Mouse (Mus musculus) embryonic facial prominence, embryonic 11.5 days (tissue): ENCODE data around the gene Pitpnm1. TPM values are rescaled to one million over a fixed set of nuclear protein-coding genes. Genes with fewer than 3 reads are reported as not detected.

Source experiments
- ATAC-seq: fragments of 200-750 bp; cut with Nextera tagmentation; replicated peaks from 2 replicates; pipeline ENCODE4 v1.8.0; 2017; ENCODE audit warnings: low read depth; ENCODE audit not compliant: insufficient number of reproducible peaks, low FRiP score, low TSS enrichment
- DNase-seq: peaks from one replicate; pipeline ENCODE4 v3.0.0-alpha.2; 2015; ENCODE audit warnings: low spot score
- H3K27ac ChIP-seq: fragments of 300-500 bp; sonication (generic); replicated peaks from 2 replicates; pipeline ENCODE4 v1.5.1; 2014; ENCODE audit warnings: mild to moderate bottlenecking, low read depth, low read length, control low read depth
- H3K27me3 ChIP-seq: fragments of 300-500 bp; sonication (generic); 2 replicates; pipeline ENCODE4 v1.6.1; 2014; ENCODE audit warnings: mild to moderate bottlenecking, low read length, moderate library complexity, mixed read lengths; ENCODE audit not compliant: control insufficient read depth, insufficient read depth
- H3K36me3 ChIP-seq: fragments of 300-500 bp; sonication (generic); replicated peaks from 2 replicates; pipeline ENCODE4 v1.6.1; 2014; ENCODE audit warnings: low read depth, mild to moderate bottlenecking, low read length, moderate library complexity, mixed read lengths; ENCODE audit not compliant: control insufficient read depth, insufficient read depth
- H3K4me1 ChIP-seq: fragments of 300-500 bp; sonication (generic); 2 replicates; pipeline ENCODE4 v1.6.1; 2014; ENCODE audit warnings: low read length, mixed read lengths; ENCODE audit not compliant: control insufficient read depth, insufficient read depth
- H3K4me2 ChIP-seq: fragments of 300-500 bp; sonication (generic); 2 replicates; pipeline ENCODE4 v1.6.1; 2014; ENCODE audit warnings: low read depth, mild to moderate bottlenecking, control low read depth, low read length, moderate library complexity
- H3K4me3 ChIP-seq: fragments of 300-500 bp; sonication (generic); 2 replicates; pipeline ENCODE4 v1.5.1; 2014; ENCODE audit warnings: low read depth, low read length, control low read depth
- H3K9ac ChIP-seq: fragments of 300-500 bp; sonication (generic); replicated peaks from 2 replicates; pipeline ENCODE4 v1.6.1; 2014; ENCODE audit warnings: mild to moderate bottlenecking, control low read depth, low read length
- H3K9me3 ChIP-seq: fragments of 300-500 bp; sonication (generic); replicated peaks from 2 replicates; pipeline ENCODE4 v1.6.1; 2016; ENCODE audit warnings: mild to moderate bottlenecking, low read length, inconsistent platforms, mixed read lengths; ENCODE audit not compliant: control insufficient read depth
- WGBS: fragments of 180-500 bp; shearing (Covaris S2); extraction: QIAGEN DNeasy Blood & Tissue Kit; methylation state at CpG from one replicate; pipeline ENCODE4 v1.1.7; 2014; 5-methylcytosine and 5-hydroxymethylcytosine counted together
- polyA plus RNA-seq: library from polyadenylated mRNA; unstranded; fragments of >200 nt; fragmentation: Nextera tagmentation; extraction: Ambion mirVana; gene quantifications from 2 replicates; pipeline ENCODE4 v1.2.1, GENCODE M21; 2014

The Pitpnm1 gene
- polyA plus RNA-seq, 1 experiment from 2014 or later: 6.3 TPM

GRCm38 (mm10) chr19:4108535-4108934 is 8.7 kb downstream of the Pitpnm1 start:
- H3K9ac ChIP-seq: no peak overlapping the region
- 83% methylated on average over 9 of the region's 9 CpGs for WGBS
- H3K36me3 ChIP-seq: peaks cover 2% of the 10 kb centered on the region; the same call in 1 of the 2 replicates
- H3K9me3 ChIP-seq: no peaks in the 10 kb centered on the region
- H3K27ac ChIP-seq: no peak overlapping the region
- H3K4me2 ChIP-seq: no peak overlapping the region
- ATAC-seq: no peak
- DNase-seq: no peak
- no peaks in the 10 kb centered on the region for H3K4me1 ChIP-seq
- H3K4me3 ChIP-seq: no peak overlapping the region
- no peaks in the 10 kb centered on the region for H3K27me3 ChIP-seq

GRCm38 (mm10) chr19:4112063-4112960 is 12.5 kb downstream of the Pitpnm1 start:
- no peak overlapping the region for H3K4me2 ChIP-seq
- no peak overlapping the region for H3K9ac ChIP-seq
- H3K4me3 ChIP-seq: no peak overlapping the region
- no peaks in the 10 kb centered on the region for H3K27me3 ChIP-seq
- no peaks in the 10 kb centered on the region for H3K4me1 ChIP-seq
- DNase-seq: no peak
- H3K36me3 ChIP-seq: peaks cover 2% of the 10 kb centered on the region
- 94% methylated on average over 26 of the region's 26 CpGs for WGBS
- H3K9me3 ChIP-seq: no peaks in the 10 kb centered on the region
- no peak for ATAC-seq
- H3K27ac ChIP-seq: no peak overlapping the region

GRCm38 (mm10) chr19:4113186-4113805 is 13.5 kb downstream of the Pitpnm1 start:
- ATAC-seq (no peak), DNase-seq (no peak)
- WGBS: 79% methylated on average over 13 of the region's 13 CpGs
- Histone ChIP-seq H3K9ac (no peak overlapping the region), H3K36me3 (peaks cover 2% of the 10 kb centered on the region), H3K27ac (no peak overlapping the region), H3K4me1 (no peaks in the 10 kb centered on the region), H3K4me3 (no peak overlapping the region), H3K4me2 (no peak overlapping the region), H3K9me3 (no peaks in the 10 kb centered on the region), H3K27me3 (no peaks in the 10 kb centered on the region)

- H3K27ac ChIP-seq: no peak overlapping the region
- H3K4me2 ChIP-seq: no peak overlapping the region
- ATAC-seq: no peak
- H3K9me3 ChIP-seq: no peaks in the 10 kb centered on the region
- H3K9ac ChIP-seq: no peak overlapping the region
- H3K4me1 ChIP-seq: no peaks in the 10 kb centered on the region
- DNase-seq: no peak
- peaks cover 2% of the 10 kb centered on the region for H3K36me3 ChIP-seq
- 50% methylated on average over 5 of the region's 5 CpGs for WGBS
- no peaks in the 10 kb centered on the region for H3K27me3 ChIP-seq
- H3K4me3 ChIP-seq: no peak overlapping the region
Measured at GRCm38 (mm10) chr19:4113806-4114230, 14.0 kb downstream of the Pitpnm1 start.

GRCm38 (mm10) chr19:4114551-4114950 is 14.8 kb downstream of the Pitpnm1 start:
- Histone ChIP-seq H3K4me3 (no peak overlapping the region), H3K9me3 (no peaks in the 10 kb centered on the region), H3K4me2 (no peak overlapping the region), H3K27ac (no peak overlapping the region), H3K9ac (no peak overlapping the region), H3K4me1 (no peaks in the 10 kb centered on the region), H3K36me3 (peaks cover 2% of the 10 kb centered on the region), H3K27me3 (no peaks in the 10 kb centered on the region)
- ATAC-seq (no peak), DNase-seq (no peak)
- WGBS: 92% methylated on average over 10 of the region's 10 CpGs

- H3K9ac ChIP-seq: no peak overlapping the region
- no peak overlapping the region for H3K27ac ChIP-seq
- H3K36me3 ChIP-seq: peaks cover 2% of the 10 kb centered on the region
- no peaks in the 10 kb centered on the region for H3K27me3 ChIP-seq
- H3K4me2 ChIP-seq: no peak overlapping the region
- DNase-seq: no peak
- H3K9me3 ChIP-seq: no peaks in the 10 kb centered on the region
- no peak overlapping the region for H3K4me3 ChIP-seq
- WGBS: 94% methylated on average over 10 of the region's 10 CpGs
- no peaks in the 10 kb centered on the region for H3K4me1 ChIP-seq
- no peak for ATAC-seq
Measured at GRCm38 (mm10) chr19:4115144-4115543, 15.3 kb downstream of the Pitpnm1 start.

GRCm38 (mm10) chr19:4115816-4116215 is 16.0 kb downstream of the Pitpnm1 start:
- DNase-seq (no peak), ATAC-seq (no peak)
- no peak overlapping the region for H3K4me3 ChIP-seq
- H3K36me3 ChIP-seq: peaks cover 2% of the 10 kb centered on the region
- no peak overlapping the region for H3K4me2 ChIP-seq
- no peaks in the 10 kb centered on the region for H3K27me3 ChIP-seq
- 79% methylated on average over 11 of the region's 11 CpGs for WGBS
- no peaks in the 10 kb centered on the region for H3K4me1 ChIP-seq
- H3K9ac ChIP-seq: no peak overlapping the region
- H3K27ac ChIP-seq: no peak overlapping the region
- no peaks in the 10 kb centered on the region for H3K9me3 ChIP-seq

- H3K4me3 ChIP-seq: no peak overlapping the region
- no peak overlapping the region for H3K4me2 ChIP-seq
- no peak overlapping the region for H3K27ac ChIP-seq
- no peaks in the 10 kb centered on the region for H3K9me3 ChIP-seq
- peaks cover 2% of the 10 kb centered on the region for H3K36me3 ChIP-seq
- no peaks in the 10 kb centered on the region for H3K4me1 ChIP-seq
- DNase-seq (no peak), ATAC-seq (no peak)
- H3K9ac ChIP-seq: no peak overlapping the region
- 94% methylated on average over 7 of the region's 7 CpGs for WGBS
- no peaks in the 10 kb centered on the region for H3K27me3 ChIP-seq
Measured at GRCm38 (mm10) chr19:4117006-4117405, 17.2 kb downstream of the Pitpnm1 start.
